In the genomic region with DNA sequence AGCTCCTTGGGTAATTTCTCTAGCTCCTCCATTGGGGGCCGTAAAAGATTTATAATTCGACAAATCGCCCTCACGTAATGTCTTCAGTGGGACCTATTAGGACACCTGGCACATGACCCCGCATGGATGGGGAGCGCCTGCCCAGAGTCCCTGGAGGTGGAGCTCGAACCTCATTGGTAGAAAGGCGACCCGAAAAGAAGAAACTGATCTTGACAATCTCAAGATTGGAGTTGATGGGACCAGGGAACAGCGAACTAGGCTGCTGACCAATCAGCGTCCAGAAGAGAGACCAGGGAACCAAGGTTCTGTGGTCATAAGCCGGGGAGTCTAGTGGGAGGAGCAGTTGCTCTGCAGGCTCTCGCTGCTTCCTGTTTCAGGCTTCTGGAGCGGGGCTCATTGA, we compare ENCODE assay signal across 11 mouse cellular contexts.
DNase-seq lines count a peak whose midpoint lies in the region; ATAC-seq and TF ChIP-seq lines count a peak whose summit lies in the region.
"Had no signal": no experiment of that assay in that cellular context is flagged by ENCODE, and none has a peak within 500 bp of the region (broad histone marks: within the 10 kb centered on the region; RNA-seq: fewer than 3 reads in every experiment).

No protein-coding gene starts in this region.

- no peaks in the 10 kb centered on the region for H3K27me3 ChIP-seq in G1E (ENCODE audit: insufficient read depth, low read length)
- H3K27me3 ChIP-seq: heart, embryonic 15.5 days; liver, embryonic 12.5 days had no signal

- H3K36me3 ChIP-seq in G1E (replicated peaks), result no peaks in the 10 kb centered on the region
- H3K36me3 ChIP-seq: heart, embryonic 15.5 days; liver, embryonic 12.5 days had no signal

- no peak for TF ChIP-seq CTCF in G1E (IDR thresholded peaks at IDR 0.05; ENCODE audit: low read depth, low read length)

- H3K4me3 ChIP-seq in G1E (ENCODE audit: low read depth, low read length), result no peak overlapping the region
- H3K4me3 ChIP-seq: heart, embryonic 15.5 days; liver, embryonic 12.5 days had no signal

- 0 out of 2 replicates have a peak, but pooled peaks have one; percentile 42 for ATAC-seq in G1E (ENCODE audit: extremely low read depth, insufficient number of reproducible peaks, low FRiP score, poor library complexity, severe bottlenecking)
- peak; percentile 39 to 46; a peak in 2 of 4 replicates for ATAC-seq in hematopoietic stem cell, adult 5-6 weeks (replicated peaks in 1 of 2; ENCODE audit: insufficient read depth in 1 of 2, low FRiP score in 2 of 2, low TSS enrichment in 1 of 2, low read depth in 1 of 2, poor library complexity in 2 of 2, severe bottlenecking in 2 of 2)
- ATAC-seq: inflammation-experienced regulatory T-cells, adult 6 months; liver, embryonic 12.5 days had no signal

- DNase-seq in cerebellum, postnatal 14 days, result peak; percentile 9 to 20
- DNase-seq in cerebellum, postnatal 4 days (ENCODE audit: low spot score in 2 of 2), result no peak
- peak; percentile 42 to 66 for DNase-seq in kidney, postnatal 25 days
- no peak for DNase-seq in kidney, adult 9 months
- DNase-seq in G1E (ENCODE audit: low spot score), result no peak
- DNase-seq in urinary bladder, postnatal 10 days (ENCODE audit: low spot score), result no peak
- DNase-seq in left cerebral cortex, adult 11 months (ENCODE audit: low spot score), result no peak

- peaks cover 15% of the 10 kb centered on the region for H3K9me3 ChIP-seq in G1E (replicated peaks)
- H3K9me3 ChIP-seq: heart, embryonic 15.5 days; liver, embryonic 12.5 days had no signal

- no peaks in the 10 kb centered on the region for H3K4me1 ChIP-seq in G1E (ENCODE audit: insufficient read depth, low read depth, low read length)
- H3K4me1 ChIP-seq: heart, embryonic 15.5 days; liver, embryonic 12.5 days had no signal

Comparison
In these comparisons a context has a peak if more than half of its experiments do, and no peak if none do; other contexts are left out.
1. DNase-seq: peak in cerebellum, postnatal 14 days (2 of 2) and kidney, postnatal 25 days (2 of 2); none in cerebellum, postnatal 4 days (0 of 2), kidney, adult 9 months (single experiment), G1E (single experiment), urinary bladder, postnatal 10 days (single experiment) and left cerebral cortex, adult 11 months (single experiment).